Mouse (Mus musculus) spleen, postnatal 4 days (tissue): ENCODE results near the gene Hivep2.

Experiments
- DNase-seq, 2 experiments: peaks; one replicate each; pipeline ENCODE4 v3.0.0; 2022; ENCODE audit warnings: low spot score in 2 of 2

Gene Hivep2

GRCm38 (mm10) chr10:14082275-14082674, 116.4 kb downstream of the Hivep2 start:
- DNase-seq, result peak in 1 of 2 experiments; percentile 44

DNA sequence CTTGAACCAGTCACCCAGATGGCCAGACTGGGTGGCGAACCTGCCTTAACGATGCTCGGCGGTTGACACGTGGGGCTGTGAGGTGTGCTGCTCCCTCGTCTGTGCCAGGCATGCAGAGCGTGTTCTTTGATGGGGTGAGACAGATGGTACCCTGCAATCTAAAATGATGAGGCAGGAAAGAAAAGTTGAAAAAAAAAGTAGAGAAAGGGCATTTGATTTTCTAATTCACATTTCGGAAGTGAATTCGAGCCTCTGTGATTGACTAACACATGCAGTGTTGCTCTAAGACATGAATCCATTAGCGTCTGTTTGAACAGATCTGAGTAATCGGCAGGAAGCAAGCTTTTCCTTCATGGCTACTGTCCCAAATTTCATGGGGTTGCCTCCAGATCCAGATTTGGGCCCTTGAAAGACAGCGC, 119.4 kb downstream of the Hivep2 start:
- peak in 1 of 2 experiments; percentile 53 for DNase-seq

DNA sequence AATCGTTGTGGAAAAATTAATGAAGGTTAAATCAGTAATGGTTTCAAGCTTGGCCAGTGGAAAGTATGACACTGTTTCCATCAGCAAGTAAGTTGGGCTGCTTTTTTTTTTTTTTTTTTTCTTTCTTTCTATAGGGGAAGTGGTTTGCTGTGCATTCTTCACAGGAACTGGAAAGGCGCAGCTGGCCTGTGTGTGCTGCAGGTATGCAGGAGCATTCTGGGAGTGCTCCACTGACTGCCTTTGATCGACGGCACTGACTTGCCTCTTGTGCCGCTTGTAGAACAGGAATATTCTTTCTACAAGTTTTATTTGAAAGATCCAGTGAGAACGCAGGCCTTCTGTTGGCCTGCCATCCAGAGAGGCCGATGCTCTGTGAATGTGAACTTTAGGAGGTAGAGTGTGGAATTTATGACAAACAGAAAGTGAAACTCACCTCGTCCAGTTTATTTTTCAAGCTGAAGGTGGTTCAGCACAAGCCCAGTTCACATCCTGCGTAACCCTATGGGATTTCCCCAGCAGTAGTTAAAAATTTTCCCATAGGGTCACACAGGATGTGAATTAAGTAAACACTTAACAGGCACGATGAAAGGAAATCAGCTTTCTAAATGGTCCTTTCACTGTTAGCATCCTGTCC, 120.1 kb downstream of the Hivep2 start:
- DNase-seq, result peak in 1 of 2 experiments; percentile 61

- peak in 1 of 2 experiments; percentile 53 for DNase-seq
Measured at GRCm38 (mm10) chr10:14087316-14087715, 121.4 kb downstream of the Hivep2 start.

GRCm38 (mm10) chr10:14089488-14089887, 123.6 kb downstream of the Hivep2 start:
- peak in 1 of 2 experiments; percentile 51 for DNase-seq

DNA sequence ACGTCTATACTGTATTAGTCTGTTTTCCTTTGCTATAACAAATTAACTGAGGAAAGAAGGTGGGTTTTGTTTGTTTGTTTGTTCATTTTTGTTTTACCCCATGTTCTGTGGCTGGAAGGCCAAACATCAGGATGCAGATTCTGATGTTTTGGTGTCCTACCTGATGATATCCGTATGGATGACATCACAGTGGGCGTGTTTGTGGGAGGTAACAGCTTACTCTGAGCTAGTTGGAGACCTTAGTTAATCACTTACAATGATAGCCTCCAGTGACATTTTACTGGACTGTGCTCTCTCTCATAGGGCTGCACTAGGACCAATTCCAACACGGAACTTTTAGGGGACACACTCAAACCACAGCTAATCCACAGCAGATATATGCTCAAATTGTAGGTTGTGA, 128.2 kb downstream of the Hivep2 start:
- no peak for DNase-seq

GRCm38 (mm10) chr10:14096045-14096444, 130.2 kb downstream of the Hivep2 start:
- DNase-seq, result no peak

DNA sequence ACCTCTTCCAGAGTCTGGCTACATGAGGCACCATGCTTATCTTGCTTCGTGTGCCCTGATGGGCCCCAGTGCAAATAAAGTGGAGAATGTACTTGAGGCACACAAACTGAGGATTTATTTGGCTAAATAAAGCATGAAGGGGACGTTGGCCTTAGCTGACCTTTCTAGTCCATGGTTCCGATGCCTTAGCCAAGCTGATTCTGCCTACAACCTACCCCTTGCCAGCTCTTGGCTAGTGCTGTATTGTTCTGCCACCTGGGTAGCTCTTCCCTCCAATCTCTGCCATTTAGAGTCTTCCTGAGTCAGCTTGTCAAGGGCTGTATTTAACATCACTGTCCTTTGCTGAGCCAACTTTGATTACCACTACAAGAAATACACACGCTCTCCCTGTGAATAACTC, 133.3 kb downstream of the Hivep2 start:
- DNase-seq, result no peak

GRCm38 (mm10) chr10:14100041-14100440, 134.2 kb downstream of the Hivep2 start:
- no peak for DNase-seq

GRCm38 (mm10) chr10:14100847-14101246, 135.0 kb downstream of the Hivep2 start:
- no peak for DNase-seq

DNA sequence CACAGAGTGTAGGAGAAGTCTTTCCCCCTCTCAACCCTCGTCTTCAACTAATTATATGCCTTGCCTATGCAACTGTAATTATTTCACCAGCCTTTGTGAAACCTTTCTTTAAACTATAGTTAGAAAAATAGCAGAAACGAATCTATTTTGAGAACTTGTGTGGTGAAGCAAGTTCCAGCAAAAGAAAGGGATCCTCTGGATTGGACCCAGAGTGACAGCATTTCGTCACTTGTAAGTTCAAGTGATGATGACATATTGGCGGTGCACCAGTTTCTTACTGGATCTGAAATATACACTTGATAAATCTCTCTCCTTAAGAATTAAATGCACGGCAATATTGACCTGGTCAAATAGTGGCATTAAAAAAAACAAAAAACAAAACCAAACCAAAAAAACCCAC, 136.1 kb downstream of the Hivep2 start:
- no peak for DNase-seq

DNA sequence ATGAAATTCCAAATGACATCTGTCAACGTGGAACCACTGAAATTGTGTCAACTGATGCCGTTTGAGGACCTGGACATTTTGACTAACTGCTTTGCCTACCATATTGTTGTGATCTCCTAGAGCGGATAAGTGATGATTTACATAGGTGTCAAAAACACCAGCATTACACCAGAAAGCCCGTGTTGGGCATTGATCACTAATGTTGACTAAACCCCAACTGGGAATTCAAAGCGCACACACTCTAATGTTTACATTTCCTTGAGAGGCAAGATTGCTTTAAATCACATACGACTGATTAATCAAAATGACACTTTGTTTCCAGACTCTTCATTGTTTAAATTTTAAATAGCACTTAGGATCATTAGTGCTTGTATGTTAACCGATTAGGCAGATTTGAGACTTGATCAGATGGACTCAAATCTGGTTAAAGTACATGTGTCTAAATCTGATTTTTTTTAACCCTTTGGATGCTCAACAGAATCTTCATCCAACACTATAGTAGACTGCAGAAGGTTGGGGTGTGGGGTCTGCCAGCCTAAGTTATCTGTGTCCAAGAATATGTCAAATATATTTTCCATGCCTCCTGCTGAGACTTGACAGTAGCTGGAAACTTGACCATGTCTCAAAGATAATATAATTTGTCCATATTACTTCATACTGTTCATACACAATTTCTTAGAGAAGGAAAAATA, 142.3 kb downstream of the Hivep2 start:
- no peak for DNase-seq

DNA sequence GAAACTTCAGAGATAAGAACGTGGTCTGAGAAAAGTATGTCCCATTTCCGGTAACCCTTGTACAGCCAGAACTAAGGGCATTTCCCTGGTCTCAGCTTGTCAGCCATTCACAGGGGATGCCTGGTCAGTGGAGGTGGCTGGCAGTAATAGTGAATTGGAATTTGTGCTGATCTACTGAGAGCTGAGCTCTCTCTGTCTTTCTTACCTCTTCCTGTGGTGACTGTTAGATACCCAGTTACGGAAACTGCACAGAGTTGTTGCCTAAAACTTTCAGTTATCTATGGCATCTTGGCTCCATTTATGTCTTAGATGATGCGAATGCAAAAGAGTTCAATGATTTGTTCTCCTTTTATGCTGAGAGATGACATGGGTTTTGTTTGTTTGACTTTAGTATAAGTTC, 150.0 kb downstream of the Hivep2 start:
- DNase-seq, result no peak

- no peak for DNase-seq
Measured at GRCm38 (mm10) chr10:14116978-14117377, 151.1 kb downstream of the Hivep2 start.

- no peak for DNase-seq
Measured at GRCm38 (mm10) chr10:14119201-14119600, 153.3 kb downstream of the Hivep2 start.

GRCm38 (mm10) chr10:14120512-14120911, 154.6 kb downstream of the Hivep2 start:
- no peak for DNase-seq

GRCm38 (mm10) chr10:14127826-14128225, 162.0 kb downstream of the Hivep2 start:
- no peak for DNase-seq

- no peak for DNase-seq
Measured at GRCm38 (mm10) chr10:14130270-14130669, 164.4 kb downstream of the Hivep2 start.

GRCm38 (mm10) chr10:14131307-14131706, 165.4 kb downstream of the Hivep2 start:
- DNase-seq, result no peak

DNA sequence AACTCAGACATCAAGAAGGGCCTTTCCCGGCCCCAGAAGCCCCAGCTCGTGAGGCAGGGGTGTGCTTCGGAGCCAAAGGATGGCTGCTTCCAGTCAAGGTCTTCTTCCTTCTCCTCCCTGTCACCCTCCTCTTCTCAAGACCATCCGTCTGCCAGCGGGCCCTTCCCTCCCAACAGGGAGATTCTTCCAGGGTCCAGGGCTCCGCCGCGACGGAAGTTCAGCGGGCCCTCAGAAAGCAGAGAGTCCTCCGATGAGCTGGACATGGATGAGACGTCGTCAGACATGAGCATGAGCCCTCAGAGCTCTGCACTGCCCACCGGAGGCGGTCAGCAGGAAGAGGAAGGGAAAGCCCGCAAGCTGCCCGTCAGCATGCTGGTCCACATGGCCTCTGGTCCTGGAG, 166.2 kb downstream of the Hivep2 start:
- DNase-seq, result no peak

DNA sequence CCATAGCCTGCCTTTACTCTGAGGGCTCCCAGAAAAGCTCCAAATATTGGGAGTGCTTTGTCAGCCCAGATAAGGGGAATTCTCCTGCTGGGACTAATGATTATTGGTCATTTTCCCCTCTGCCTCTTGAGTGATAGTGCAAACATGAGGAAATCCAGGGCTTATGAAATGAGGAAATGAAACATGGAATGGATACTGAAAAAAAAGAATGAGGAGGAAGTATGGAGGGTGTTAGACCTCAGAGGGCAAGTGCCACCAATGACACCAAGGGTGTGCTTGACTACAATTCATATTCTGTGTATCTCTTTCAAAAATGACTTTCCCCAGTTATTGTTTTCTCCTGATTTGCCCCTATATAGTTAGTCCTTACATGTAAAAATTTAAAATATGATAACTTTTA, 167.1 kb downstream of the Hivep2 start:
- no peak for DNase-seq

- DNase-seq, result no peak
Measured at GRCm38 (mm10) chr10:14138663-14139062, 172.8 kb downstream of the Hivep2 start.

GRCm38 (mm10) chr10:14144840-14145239, 179.0 kb downstream of the Hivep2 start:
- DNase-seq, result no peak
